Mouse (Mus musculus): ENCODE measurements around the gene Nsun7. TPM values are rescaled to one million over a fixed set of nuclear protein-coding genes. Genes with fewer than 3 reads are reported as not detected.

Nsun7 gene
- polyA plus RNA-seq (2014; fragmentation: Nextera tagmentation; extraction: Ambion mirVana), result 0.11 and 0.24 TPM in 2 replicates

DNA sequence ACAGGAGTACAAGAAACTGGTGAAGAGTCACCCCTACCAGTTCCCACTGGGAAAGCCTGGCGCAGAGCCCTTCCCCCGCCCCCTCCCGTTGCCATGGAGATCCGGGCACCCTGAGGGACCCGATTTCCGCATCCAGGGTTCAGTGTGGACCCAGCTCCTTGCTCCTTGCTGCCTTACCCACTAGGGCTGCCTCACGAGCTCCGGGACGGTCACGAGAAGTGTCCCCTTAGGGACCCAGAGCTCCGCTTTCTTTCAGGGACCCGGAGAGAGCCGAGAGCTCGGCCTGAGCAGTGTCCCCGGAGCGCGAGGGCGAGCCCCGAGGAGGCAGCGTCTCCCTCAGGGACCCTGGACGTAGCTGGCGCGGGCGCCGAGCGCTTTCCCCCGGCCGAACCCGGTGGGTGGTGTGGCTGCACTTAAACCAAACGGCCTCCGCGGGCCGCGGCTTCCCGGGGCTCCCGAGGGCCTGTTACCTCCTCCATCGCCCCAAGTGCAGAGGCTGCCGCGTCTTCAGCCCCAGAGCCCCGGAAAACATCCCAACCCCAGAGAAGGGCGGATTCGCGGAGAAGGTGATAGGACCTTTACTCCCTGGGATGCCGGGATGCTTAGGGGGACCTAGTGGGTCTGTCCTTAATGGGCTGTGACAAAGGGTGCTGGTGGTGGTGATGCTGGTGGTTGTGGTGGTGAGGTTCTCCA, at the start of gene Nsun7:
Gene Nsun7 (plus strand): TSS at position 142 of the 693 bp plus-strand sequence.
- H3K4me1 ChIP-seq (ENCODE audit: control insufficient read depth in 2 of 2, insufficient read depth in 2 of 2, low read length in 2 of 2), result 0 out of 4 replicates have a peak, but pooled peaks cover 0 to 2% of the 10 kb centered on the region in 2 experiments
- 0 out of 2 replicates have a peak, but pooled peaks cover 3% of the 10 kb centered on the region for H3K27me3 ChIP-seq (ENCODE audit: control insufficient read depth, insufficient read depth, low read length)
- no peaks in the 10 kb centered on the region for H3K36me3 ChIP-seq (ENCODE audit: control insufficient read depth, insufficient read depth, low read length)
- H3K27ac ChIP-seq (replicated peaks in 1 of 2; ENCODE audit: control insufficient read depth in 1 of 2, insufficient read depth in 1 of 2, low read depth in 2 of 2, low read length in 2 of 2), result no peak within 1 kb of the TSS
- H3K9ac ChIP-seq (ENCODE audit: low read length), result peak within 1 kb of the TSS; percentile 63
- WGBS, result under 1% methylated on average over 44 of the region's 44 CpGs
- peak within 1 kb of the TSS; percentile 91 for H3K4me2 ChIP-seq (ENCODE audit: low read length)
- peak; percentile 50; the same call in 1 of the 2 replicates for ATAC-seq (ENCODE audit: insufficient number of reproducible peaks, insufficient read depth, low FRiP score, low read depth)
- no peaks in the 10 kb centered on the region for H3K9me3 ChIP-seq (ENCODE audit: control insufficient read depth, low read length)
- peak within 1 kb of the TSS; percentile 57 to 63 for H3K4me3 ChIP-seq (ENCODE audit: control insufficient read depth in 1 of 2, insufficient read depth in 1 of 2, low read depth in 1 of 2, low read length in 2 of 2)

DNA sequence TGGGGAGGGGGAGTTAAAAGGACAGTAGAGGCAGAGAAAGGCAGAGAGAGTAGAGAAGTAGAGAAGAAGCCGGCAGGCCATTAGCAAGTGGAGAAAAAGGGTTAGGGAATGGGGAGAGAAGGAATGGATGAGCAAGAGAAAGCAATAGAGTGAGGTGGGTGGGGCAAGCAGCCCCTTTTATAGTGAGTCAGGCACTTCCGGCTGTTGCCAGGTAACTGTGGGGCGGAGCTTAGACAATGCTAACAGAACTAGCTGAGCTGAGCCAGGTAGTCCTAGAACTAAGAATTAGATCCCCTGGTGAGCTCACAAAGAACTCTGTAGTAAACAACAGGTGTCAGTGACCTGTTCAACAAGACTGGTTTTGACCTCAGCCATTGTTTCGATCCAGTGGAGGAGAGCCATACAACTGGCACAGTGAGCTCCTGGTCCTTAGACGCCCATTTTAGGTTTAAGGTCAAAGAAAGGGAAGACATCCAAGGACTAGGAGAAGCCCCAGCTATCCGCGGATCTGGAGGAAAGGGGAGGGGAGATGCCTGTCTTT, 45.2 kb upstream of the Nsun7 start:
- Histone ChIP-seq H3K4me1 (ENCODE audit: control insufficient read depth in 2 of 2, insufficient read depth in 2 of 2, low read length in 2 of 2) (peaks cover 0 to 5% of the 10 kb centered on the region in 2 experiments; a peak in 1 of 4 replicates), H3K27ac (replicated peaks in 1 of 2; ENCODE audit: control insufficient read depth in 1 of 2, insufficient read depth in 1 of 2, low read depth in 2 of 2, low read length in 2 of 2) (no peak overlapping the region), H3K9me3 (ENCODE audit: control insufficient read depth, low read length) (no peaks in the 10 kb centered on the region), H3K27me3 (ENCODE audit: control insufficient read depth, insufficient read depth, low read length) (no peaks in the 10 kb centered on the region), H3K4me3 (ENCODE audit: control insufficient read depth in 1 of 2, insufficient read depth in 1 of 2, low read depth in 1 of 2, low read length in 2 of 2) (no peak overlapping the region), H3K9ac (ENCODE audit: low read length) (no peak overlapping the region), H3K36me3 (ENCODE audit: control insufficient read depth, insufficient read depth, low read length) (no peaks in the 10 kb centered on the region), H3K4me2 (ENCODE audit: low read length) (no peak overlapping the region)
- no peak for ATAC-seq (ENCODE audit: insufficient number of reproducible peaks, insufficient read depth, low FRiP score, low read depth)
- WGBS, result 60% methylated on average over 7 of the region's 7 CpGs

DNA sequence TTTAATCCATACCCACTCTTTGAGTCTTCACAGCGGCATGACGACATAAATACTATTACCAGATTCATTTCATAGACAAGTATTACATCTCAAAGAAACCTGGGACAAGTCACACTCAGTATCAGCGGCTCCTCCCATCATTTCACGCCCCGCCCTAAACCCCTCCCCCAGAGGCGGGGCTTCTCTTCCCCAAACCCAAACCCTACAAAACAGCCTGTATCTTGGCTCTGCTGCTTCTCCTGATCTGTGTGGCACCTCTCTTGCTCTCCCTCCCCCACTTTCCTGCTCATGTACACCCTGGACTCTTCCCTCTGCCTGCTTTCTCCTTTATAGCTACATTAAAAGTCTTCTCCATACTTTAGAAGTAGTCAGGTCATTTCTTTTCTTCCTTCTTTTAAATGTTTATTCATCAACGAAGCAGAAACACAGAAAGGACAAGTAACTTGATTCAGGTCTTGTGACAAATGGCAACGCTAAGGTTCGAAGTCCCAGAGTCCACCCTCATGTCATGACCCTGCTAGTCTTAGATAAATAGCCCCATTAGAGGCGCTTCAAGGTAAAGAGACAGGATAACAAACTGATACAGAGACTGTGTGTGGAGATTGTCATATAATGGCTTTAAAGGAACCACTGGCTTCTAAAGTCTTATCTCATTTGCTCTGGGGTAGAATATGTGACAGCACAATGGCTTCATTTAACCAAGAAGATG, 44.0 kb upstream of the Nsun7 start:
- no peak overlapping the region for H3K27ac ChIP-seq (replicated peaks in 1 of 2; ENCODE audit: control insufficient read depth in 1 of 2, insufficient read depth in 1 of 2, low read depth in 2 of 2, low read length in 2 of 2)
- H3K36me3 ChIP-seq (ENCODE audit: control insufficient read depth, insufficient read depth, low read length), result no peaks in the 10 kb centered on the region

DNA sequence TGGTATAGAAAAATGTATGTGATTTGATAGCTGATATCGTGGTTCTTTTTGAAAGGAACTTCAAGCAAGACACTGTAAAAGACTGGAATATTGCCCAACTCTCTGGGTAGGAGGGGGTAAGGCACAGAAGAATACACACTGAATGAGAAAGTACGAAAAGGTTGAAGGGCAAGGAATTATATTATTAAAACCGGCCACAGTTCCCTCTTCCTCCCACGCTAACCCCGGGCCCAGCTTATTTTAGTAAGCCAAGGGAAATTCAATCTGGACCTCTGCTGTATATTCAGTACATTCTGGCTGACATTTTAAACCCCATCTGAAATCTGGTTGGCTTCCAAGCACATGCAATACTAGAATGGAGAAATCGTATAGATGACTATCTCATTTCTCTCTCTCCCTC, 40.0 kb upstream of the Nsun7 start:
- H3K4me3 ChIP-seq (ENCODE audit: control insufficient read depth in 1 of 2, insufficient read depth in 1 of 2, low read depth in 1 of 2, low read length in 2 of 2), result no peak overlapping the region
- no peaks in the 10 kb centered on the region for H3K27me3 ChIP-seq (ENCODE audit: control insufficient read depth, insufficient read depth, low read length)
- no peak overlapping the region for H3K27ac ChIP-seq (replicated peaks in 1 of 2; ENCODE audit: control insufficient read depth in 1 of 2, insufficient read depth in 1 of 2, low read depth in 2 of 2, low read length in 2 of 2)
- H3K9ac ChIP-seq (ENCODE audit: low read length), result no peak overlapping the region
- peaks cover 0 to 5% of the 10 kb centered on the region in 2 experiments; a peak in 1 of 4 replicates for H3K4me1 ChIP-seq (ENCODE audit: control insufficient read depth in 2 of 2, insufficient read depth in 2 of 2, low read length in 2 of 2)
- no peaks in the 10 kb centered on the region for H3K36me3 ChIP-seq (ENCODE audit: control insufficient read depth, insufficient read depth, low read length)
- H3K4me2 ChIP-seq (ENCODE audit: low read length), result no peak overlapping the region
- no peak for ATAC-seq (ENCODE audit: insufficient number of reproducible peaks, insufficient read depth, low FRiP score, low read depth)
- 82% methylated on average over 6 of the region's 6 CpGs for WGBS
- no peaks in the 10 kb centered on the region for H3K9me3 ChIP-seq (ENCODE audit: control insufficient read depth, low read length)

More for the DNA sequence above, 44.0 kb upstream of the Nsun7 start:
- peaks cover 0 to 5% of the 10 kb centered on the region in 2 experiments; a peak in 1 of 4 replicates for H3K4me1 ChIP-seq (ENCODE audit: control insufficient read depth in 2 of 2, insufficient read depth in 2 of 2, low read length in 2 of 2)
- no peak overlapping the region for H3K4me2 ChIP-seq (ENCODE audit: low read length)
- WGBS, result 55% methylated on average over 10 of the region's 10 CpGs
- H3K4me3 ChIP-seq (ENCODE audit: control insufficient read depth in 1 of 2, insufficient read depth in 1 of 2, low read depth in 1 of 2, low read length in 2 of 2), result no peak overlapping the region
- H3K9ac ChIP-seq (ENCODE audit: low read length), result no peak overlapping the region
- no peaks in the 10 kb centered on the region for H3K9me3 ChIP-seq (ENCODE audit: control insufficient read depth, low read length)
- no peaks in the 10 kb centered on the region for H3K27me3 ChIP-seq (ENCODE audit: control insufficient read depth, insufficient read depth, low read length)
- ATAC-seq (ENCODE audit: insufficient number of reproducible peaks, insufficient read depth, low FRiP score, low read depth), result no peak

DNA sequence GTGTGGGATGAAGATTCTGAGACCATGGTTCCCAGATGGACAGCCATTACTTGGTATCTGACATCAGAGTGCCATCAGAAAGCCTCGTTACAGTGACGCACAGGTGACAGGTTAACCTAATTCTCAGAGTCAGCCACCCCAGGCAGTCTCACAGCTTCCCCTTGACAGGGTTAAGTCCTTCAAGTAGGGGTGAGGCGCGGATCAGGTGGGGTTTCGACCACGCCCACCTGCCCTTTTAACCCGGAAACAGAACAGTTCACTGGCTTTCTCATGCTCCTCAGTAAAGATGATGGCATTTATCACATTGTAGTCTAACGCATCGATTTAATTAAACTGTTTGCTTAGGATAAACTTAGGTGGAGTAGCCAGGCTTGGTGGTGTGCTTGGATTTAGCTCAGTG, 39.1 kb upstream of the Nsun7 start:
- Histone ChIP-seq H3K4me3 (ENCODE audit: control insufficient read depth in 1 of 2, insufficient read depth in 1 of 2, low read depth in 1 of 2, low read length in 2 of 2) (no peak overlapping the region), H3K9ac (ENCODE audit: low read length) (no peak overlapping the region), H3K4me1 (ENCODE audit: control insufficient read depth in 2 of 2, insufficient read depth in 2 of 2, low read length in 2 of 2) (peaks cover 0 to 5% of the 10 kb centered on the region in 2 experiments; a peak in 1 of 4 replicates), H3K27me3 (ENCODE audit: control insufficient read depth, insufficient read depth, low read length) (no peaks in the 10 kb centered on the region), H3K27ac (replicated peaks in 1 of 2; ENCODE audit: control insufficient read depth in 1 of 2, insufficient read depth in 1 of 2, low read depth in 2 of 2, low read length in 2 of 2) (no peak overlapping the region), H3K36me3 (ENCODE audit: control insufficient read depth, insufficient read depth, low read length) (no peaks in the 10 kb centered on the region), H3K9me3 (ENCODE audit: control insufficient read depth, low read length) (no peaks in the 10 kb centered on the region), H3K4me2 (ENCODE audit: low read length) (no peak overlapping the region)
- 74% methylated on average over 9 of the region's 9 CpGs for WGBS
- ATAC-seq (ENCODE audit: insufficient number of reproducible peaks, insufficient read depth, low FRiP score, low read depth), result no peak

DNA sequence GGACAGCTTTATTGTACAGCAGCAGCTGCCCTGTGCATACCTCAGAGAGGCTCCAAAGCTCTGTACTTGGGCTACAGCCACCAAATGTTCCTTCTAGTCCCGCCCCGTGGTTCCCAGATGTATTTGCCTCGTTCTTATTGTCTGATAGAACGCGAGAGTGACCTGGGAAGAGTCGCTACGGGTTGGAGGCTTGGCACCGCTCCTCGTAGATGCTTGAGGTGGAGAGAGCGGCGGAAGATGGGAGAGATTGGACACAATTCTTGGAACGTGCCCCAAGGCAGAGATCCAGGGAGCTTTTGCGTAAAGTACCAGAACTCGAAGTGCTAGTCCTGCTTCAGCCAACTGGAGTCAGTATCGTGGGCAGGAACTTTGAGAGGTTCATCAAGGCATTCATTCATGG, 36.8 kb upstream of the Nsun7 start:
- ATAC-seq (ENCODE audit: insufficient number of reproducible peaks, insufficient read depth, low FRiP score, low read depth), result no peak
- no peak overlapping the region for H3K27ac ChIP-seq (replicated peaks in 1 of 2; ENCODE audit: control insufficient read depth in 1 of 2, insufficient read depth in 1 of 2, low read depth in 2 of 2, low read length in 2 of 2)
- WGBS, result 87% methylated on average over 15 of the region's 15 CpGs
- no peak overlapping the region for H3K4me3 ChIP-seq (ENCODE audit: control insufficient read depth in 1 of 2, insufficient read depth in 1 of 2, low read depth in 1 of 2, low read length in 2 of 2)
- H3K9me3 ChIP-seq (ENCODE audit: control insufficient read depth, low read length), result no peaks in the 10 kb centered on the region
- no peaks in the 10 kb centered on the region for H3K27me3 ChIP-seq (ENCODE audit: control insufficient read depth, insufficient read depth, low read length)
- no peak overlapping the region for H3K4me2 ChIP-seq (ENCODE audit: low read length)
- peaks cover 0 to 5% of the 10 kb centered on the region in 2 experiments; a peak in 1 of 4 replicates for H3K4me1 ChIP-seq (ENCODE audit: control insufficient read depth in 2 of 2, insufficient read depth in 2 of 2, low read length in 2 of 2)
- no peak overlapping the region for H3K9ac ChIP-seq (ENCODE audit: low read length)
- H3K36me3 ChIP-seq (ENCODE audit: control insufficient read depth, insufficient read depth, low read length), result no peaks in the 10 kb centered on the region

DNA sequence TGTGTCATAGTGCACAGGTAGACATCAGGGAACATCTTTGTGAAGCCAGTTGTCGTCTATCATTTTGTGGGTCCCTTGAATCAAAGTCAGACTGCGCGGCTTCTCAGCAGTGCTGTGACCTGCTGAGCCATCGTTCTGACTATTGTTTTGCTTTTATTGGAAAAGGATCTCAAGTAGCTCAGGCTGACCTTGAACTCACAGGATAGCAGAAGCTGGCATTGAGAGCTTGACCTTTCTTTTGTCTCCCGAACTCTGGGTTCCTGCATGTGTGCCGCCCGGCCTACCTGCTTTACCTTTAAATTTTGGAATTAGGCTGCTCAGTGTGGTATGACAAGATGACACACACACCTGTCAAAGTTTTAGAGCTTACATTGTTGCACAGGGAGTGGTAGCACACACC, 33.2 kb upstream of the Nsun7 start:
- H3K4me3 ChIP-seq (ENCODE audit: control insufficient read depth in 1 of 2, insufficient read depth in 1 of 2, low read depth in 1 of 2, low read length in 2 of 2), result no peak overlapping the region
- H3K27ac ChIP-seq (replicated peaks in 1 of 2; ENCODE audit: control insufficient read depth in 1 of 2, insufficient read depth in 1 of 2, low read depth in 2 of 2, low read length in 2 of 2), result no peak overlapping the region
- H3K4me1 ChIP-seq (ENCODE audit: control insufficient read depth in 2 of 2, insufficient read depth in 2 of 2, low read length in 2 of 2), result no peaks in the 10 kb centered on the region
- ATAC-seq (ENCODE audit: insufficient number of reproducible peaks, insufficient read depth, low FRiP score, low read depth), result no peak
- H3K9me3 ChIP-seq (ENCODE audit: control insufficient read depth, low read length), result no peaks in the 10 kb centered on the region
- no peak overlapping the region for H3K4me2 ChIP-seq (ENCODE audit: low read length)
- 89% methylated on average over 7 of the region's 7 CpGs for WGBS
- no peaks in the 10 kb centered on the region for H3K27me3 ChIP-seq (ENCODE audit: control insufficient read depth, insufficient read depth, low read length)
- no peak overlapping the region for H3K9ac ChIP-seq (ENCODE audit: low read length)
- H3K36me3 ChIP-seq (ENCODE audit: control insufficient read depth, insufficient read depth, low read length), result no peaks in the 10 kb centered on the region

All from heart, embryonic 14.5 days (tissue).